Mouse (Mus musculus) heart, embryonic 11.5 days (tissue): ENCODE measurements around the gene Ildr2. TPM values are rescaled to one million over a fixed set of nuclear protein-coding genes. Genes with fewer than 3 reads are reported as not detected.

ENCODE experiments used
- ATAC-seq: fragments of 200-750 bp; cut with Nextera tagmentation; replicated peaks from 2 replicates; pipeline ENCODE4 v1.8.0; 2017; ENCODE audit warnings: moderate library complexity; ENCODE audit not compliant: insufficient number of reproducible peaks, low FRiP score, low TSS enrichment
- H3K27ac ChIP-seq: fragments of 300-500 bp; sonication (generic); 2 replicates; pipeline ENCODE4 v1.5.1; 2014; ENCODE audit warnings: mild to moderate bottlenecking, low read depth, low read length
- H3K27me3 ChIP-seq: fragments of 300-500 bp; sonication (generic); 2 replicates; pipeline ENCODE4 v1.6.1; 2014; ENCODE audit warnings: mild to moderate bottlenecking, low read length, mixed read lengths; ENCODE audit not compliant: control insufficient read depth, insufficient read depth
- H3K36me3 ChIP-seq: fragments of 300-500 bp; sonication (generic); 2 replicates; pipeline ENCODE4 v1.6.1; 2014; ENCODE audit warnings: mild to moderate bottlenecking, low read length, moderate library complexity, mixed read lengths; ENCODE audit not compliant: control insufficient read depth, insufficient read depth
- H3K4me1 ChIP-seq: fragments of 300-500 bp; sonication (generic); 2 replicates; pipeline ENCODE4 v1.6.1; 2014; ENCODE audit warnings: low read length; ENCODE audit not compliant: control insufficient read depth, insufficient read depth
- H3K4me2 ChIP-seq: fragments of 300-500 bp; sonication (generic); 2 replicates; pipeline ENCODE4 v1.6.1; 2014; ENCODE audit warnings: mild to moderate bottlenecking, moderate library complexity
- H3K4me3 ChIP-seq: fragments of 300-500 bp; sonication (generic); 2 replicates; pipeline ENCODE4 v1.5.1; 2014; ENCODE audit warnings: low read depth, low read length
- H3K9ac ChIP-seq: fragments of 300-500 bp; sonication (generic); 2 replicates; pipeline ENCODE4 v1.6.1; 2014; ENCODE audit warnings: mild to moderate bottlenecking, low read depth, low read length, moderate library complexity
- H3K9me3 ChIP-seq: fragments of 300-500 bp; sonication (generic); replicated peaks from 2 replicates; pipeline ENCODE4 v1.6.1; 2016; ENCODE audit warnings: low read length; ENCODE audit not compliant: control insufficient read depth
- WGBS: fragments of 180-500 bp; shearing (Covaris S2); extraction: QIAGEN DNeasy Blood & Tissue Kit; methylation state at CpG from one replicate; pipeline ENCODE4 v1.1.7; 2014; ENCODE audit not compliant: insufficient replicate concordance; 5-methylcytosine and 5-hydroxymethylcytosine counted together
- polyA plus RNA-seq: library from polyadenylated mRNA; unstranded; fragments of >200 nt; fragmentation: Nextera tagmentation; extraction: Ambion mirVana; gene quantifications from 2 replicates; pipeline ENCODE4 v1.2.1, GENCODE M21; 2014

The Ildr2 gene
- polyA plus RNA-seq, 1 experiment from 2014 or later, result 1.9 TPM

DNA sequence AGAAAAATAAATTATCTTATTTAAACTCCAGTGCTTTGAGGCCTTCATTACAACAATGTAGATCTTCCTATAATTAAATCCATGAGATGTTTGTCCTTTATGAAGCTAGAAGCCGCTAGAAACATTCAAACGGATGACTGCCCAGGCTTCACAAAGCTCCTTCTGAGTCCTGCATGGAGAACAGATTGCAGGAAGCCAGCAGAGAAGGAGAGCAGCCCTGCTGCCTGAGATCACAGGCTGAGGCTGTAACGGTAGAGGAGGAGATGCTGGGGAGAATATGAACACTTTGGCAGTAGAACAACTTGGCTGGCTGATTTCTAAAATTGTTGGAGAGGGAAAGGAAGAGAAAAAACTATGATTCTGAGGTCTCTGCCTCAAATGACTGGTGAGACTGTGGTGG, 76.8 kb downstream of the Ildr2 start:
- Histone ChIP-seq H3K9ac (no peak overlapping the region), H3K9me3 (no peaks in the 10 kb centered on the region), H3K27ac (no peak overlapping the region), H3K4me1 (no peaks in the 10 kb centered on the region), H3K4me3 (no peak overlapping the region), H3K4me2 (no peak overlapping the region), H3K36me3 (no peaks in the 10 kb centered on the region), H3K27me3 (no peaks in the 10 kb centered on the region)
- ATAC-seq, result no peak
- WGBS, result 66% methylated on average over 3 of the region's 3 CpGs

- H3K9me3 ChIP-seq, result no peaks in the 10 kb centered on the region
- H3K27me3 ChIP-seq, result no peaks in the 10 kb centered on the region
- no peak overlapping the region for H3K27ac ChIP-seq
- WGBS, result 80% methylated on average over 6 of the region's 6 CpGs
- no peak overlapping the region for H3K4me2 ChIP-seq
- no peaks in the 10 kb centered on the region for H3K4me1 ChIP-seq
- H3K4me3 ChIP-seq, result no peak overlapping the region
- no peak for ATAC-seq
- no peak overlapping the region for H3K9ac ChIP-seq
- H3K36me3 ChIP-seq, result no peaks in the 10 kb centered on the region
Measured at GRCm38 (mm10) chr1:166339110-166339509, 85.2 kb downstream of the Ildr2 start.

DNA sequence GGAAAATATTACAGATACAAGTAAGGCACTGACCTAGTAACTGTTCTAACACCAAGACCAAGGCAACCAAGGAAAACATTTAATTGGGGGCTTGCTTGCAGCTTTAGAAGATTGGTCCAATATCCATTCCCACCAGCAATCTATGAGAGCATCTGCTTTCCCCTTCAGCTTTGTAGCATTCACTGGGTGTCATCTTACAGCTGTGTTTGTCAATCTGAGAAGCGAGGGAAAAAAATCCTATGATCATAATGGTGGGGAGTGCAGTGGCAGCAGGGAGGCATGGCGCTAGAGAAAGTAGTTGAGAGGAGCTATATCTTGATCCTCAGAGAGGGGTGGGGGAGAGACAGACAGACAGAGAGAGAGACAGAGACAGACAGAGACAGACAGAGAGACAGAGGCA, 88.1 kb downstream of the Ildr2 start:
- no peak overlapping the region for H3K27ac ChIP-seq
- H3K36me3 ChIP-seq, result no peaks in the 10 kb centered on the region
- H3K4me1 ChIP-seq, result no peaks in the 10 kb centered on the region
- H3K9me3 ChIP-seq, result no peaks in the 10 kb centered on the region
- H3K9ac ChIP-seq, result no peak overlapping the region
- ATAC-seq, result no peak
- 69% methylated on average over 2 of the region's 2 CpGs for WGBS
- H3K4me3 ChIP-seq, result no peak overlapping the region
- H3K27me3 ChIP-seq, result no peaks in the 10 kb centered on the region
- no peak overlapping the region for H3K4me2 ChIP-seq

DNA sequence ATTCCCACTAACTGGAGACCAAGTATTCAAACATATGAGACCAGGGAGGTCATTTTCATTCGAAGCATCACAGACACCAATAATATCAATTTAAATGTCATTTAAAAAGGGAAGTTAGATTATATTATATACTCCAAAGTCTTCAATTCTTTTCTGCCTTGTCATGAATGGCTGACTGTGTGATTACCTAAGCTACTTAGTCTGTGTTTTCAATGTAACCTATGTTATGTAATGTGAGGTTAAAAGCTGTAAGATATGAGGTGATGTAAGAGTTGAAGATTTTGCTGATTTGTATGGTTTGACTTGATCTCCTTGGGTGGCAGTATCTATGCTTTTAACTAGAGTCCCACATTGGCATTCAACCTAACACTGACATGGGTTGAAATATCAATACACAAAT, 88.6 kb downstream of the Ildr2 start:
- no peak for ATAC-seq
- 75% methylated on average over 1 of the region's 1 CpGs for WGBS
- H3K27me3 ChIP-seq, result no peaks in the 10 kb centered on the region
- H3K4me1 ChIP-seq, result no peaks in the 10 kb centered on the region
- no peak overlapping the region for H3K4me3 ChIP-seq
- no peak overlapping the region for H3K4me2 ChIP-seq
- H3K36me3 ChIP-seq, result no peaks in the 10 kb centered on the region
- no peak overlapping the region for H3K9ac ChIP-seq
- no peaks in the 10 kb centered on the region for H3K9me3 ChIP-seq
- H3K27ac ChIP-seq, result no peak overlapping the region

GRCm38 (mm10) chr1:166343586-166343985, 89.6 kb downstream of the Ildr2 start:
- ATAC-seq, result no peak
- 70% methylated on average over 5 of the region's 5 CpGs for WGBS

DNA sequence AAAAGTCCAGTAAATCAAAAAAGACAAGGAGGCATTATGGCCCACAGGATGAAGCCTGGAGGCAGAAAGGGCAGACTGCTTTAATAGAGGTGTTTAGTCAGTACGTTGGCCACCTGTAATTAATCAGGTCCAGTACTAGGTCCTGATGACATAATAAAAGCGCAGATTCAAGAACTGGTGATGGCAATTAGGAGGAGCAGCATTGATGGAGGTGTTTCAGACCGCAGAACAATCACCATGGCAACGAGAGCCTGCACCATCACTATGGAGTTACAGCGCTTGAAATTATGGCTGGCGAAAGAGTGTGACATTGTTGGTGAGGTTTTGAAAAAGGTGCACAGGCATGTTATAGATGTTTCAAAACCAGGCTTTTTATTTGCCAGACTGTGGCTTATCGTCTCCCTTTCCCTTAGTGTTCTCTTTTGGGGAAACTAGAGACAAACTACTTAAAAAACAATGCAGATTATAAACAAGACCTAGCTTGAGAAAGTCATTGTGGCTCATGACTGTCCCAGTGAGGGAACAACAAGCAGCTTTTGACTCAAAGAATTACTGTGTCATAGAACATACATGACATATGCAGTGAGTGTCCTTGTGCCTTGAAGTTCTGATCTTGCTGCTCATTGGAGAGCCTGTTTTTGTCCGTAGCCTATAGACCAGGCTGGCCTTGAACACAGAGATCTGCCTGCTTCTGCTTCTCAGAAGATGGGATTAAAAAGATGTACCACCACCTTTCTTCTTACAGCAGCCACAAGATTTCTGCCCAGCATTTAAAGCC, 90.5 kb downstream of the Ildr2 start:
- ATAC-seq, result no peak
- Histone ChIP-seq H3K27ac (no peak overlapping the region), H3K4me1 (no peaks in the 10 kb centered on the region), H3K4me3 (no peak overlapping the region), H3K27me3 (no peaks in the 10 kb centered on the region), H3K36me3 (no peaks in the 10 kb centered on the region), H3K4me2 (no peak overlapping the region), H3K9ac (no peak overlapping the region), H3K9me3 (no peaks in the 10 kb centered on the region)
- 81% methylated on average over 8 of the region's 8 CpGs for WGBS

More at GRCm38 (mm10) chr1:166343586-166343985, 89.6 kb downstream of the Ildr2 start:
- Histone ChIP-seq H3K9me3 (no peaks in the 10 kb centered on the region), H3K27ac (no peak overlapping the region), H3K9ac (no peak overlapping the region), H3K4me3 (no peak overlapping the region), H3K4me1 (no peaks in the 10 kb centered on the region), H3K27me3 (no peaks in the 10 kb centered on the region), H3K4me2 (no peak overlapping the region), H3K36me3 (no peaks in the 10 kb centered on the region)

DNA sequence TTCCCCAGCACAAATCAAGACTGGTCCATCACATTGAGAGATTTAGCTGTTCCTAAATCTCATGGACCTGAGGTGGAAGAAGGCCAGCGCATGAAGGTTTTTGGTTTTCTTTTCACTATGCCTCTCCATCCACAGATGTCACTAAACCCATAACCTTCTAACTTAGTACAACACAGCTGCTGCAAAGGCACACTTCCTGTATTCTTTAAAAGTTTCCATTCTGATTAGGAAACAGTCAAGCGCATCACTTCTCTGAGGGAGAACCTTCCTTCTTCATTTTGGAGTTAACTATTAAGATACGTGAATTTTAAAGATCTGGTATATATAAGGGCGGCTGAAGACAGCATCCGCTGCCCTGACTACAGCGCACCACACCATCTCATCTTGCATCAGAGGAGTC, 91.7 kb downstream of the Ildr2 start:
- Histone ChIP-seq H3K4me1 (no peaks in the 10 kb centered on the region), H3K4me3 (no peak overlapping the region), H3K27ac (no peak overlapping the region), H3K4me2 (no peak overlapping the region), H3K9ac (no peak overlapping the region), H3K36me3 (no peaks in the 10 kb centered on the region), H3K27me3 (no peaks in the 10 kb centered on the region), H3K9me3 (no peaks in the 10 kb centered on the region)
- no peak for ATAC-seq
- 86% methylated on average over 6 of the region's 6 CpGs for WGBS

GRCm38 (mm10) chr1:166346906-166347305, 93.0 kb downstream of the Ildr2 start:
- ATAC-seq, result no peak
- Histone ChIP-seq H3K4me3 (no peak overlapping the region), H3K36me3 (no peaks in the 10 kb centered on the region), H3K9me3 (no peaks in the 10 kb centered on the region), H3K9ac (no peak overlapping the region), H3K4me2 (no peak overlapping the region), H3K27me3 (no peaks in the 10 kb centered on the region), H3K4me1 (no peaks in the 10 kb centered on the region), H3K27ac (no peak overlapping the region)
- WGBS, result 65% methylated on average over 3 of the region's 3 CpGs

DNA sequence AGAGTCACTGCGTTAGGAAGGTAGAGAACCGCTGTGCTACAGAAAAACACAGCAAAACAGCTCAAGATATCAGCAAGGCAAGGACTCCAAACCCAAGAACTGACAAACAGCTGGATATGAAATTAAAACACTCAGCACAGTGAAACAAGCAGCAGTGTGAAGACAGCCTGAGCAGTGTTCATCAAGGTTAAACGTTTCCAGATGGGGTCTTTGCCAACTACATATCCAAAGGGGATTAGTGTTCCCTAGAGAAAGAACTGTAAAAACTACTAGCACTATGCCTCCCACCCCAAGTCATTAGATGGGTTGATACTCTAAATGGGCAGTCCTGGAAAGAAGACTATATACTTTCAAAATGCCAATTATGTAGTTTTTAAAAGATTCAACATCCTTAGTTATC, 95.4 kb downstream of the Ildr2 start:
- H3K9ac ChIP-seq, result no peak overlapping the region
- 73% methylated on average over 3 of the region's 3 CpGs for WGBS
- H3K27ac ChIP-seq, result no peak overlapping the region
- no peak overlapping the region for H3K4me3 ChIP-seq
- no peaks in the 10 kb centered on the region for H3K27me3 ChIP-seq
- H3K4me1 ChIP-seq, result no peaks in the 10 kb centered on the region
- no peak for ATAC-seq
- H3K36me3 ChIP-seq, result no peaks in the 10 kb centered on the region
- no peaks in the 10 kb centered on the region for H3K9me3 ChIP-seq
- no peak overlapping the region for H3K4me2 ChIP-seq
